1 mouse cellular context compared by ENCODE assay signal in the genomic region with DNA sequence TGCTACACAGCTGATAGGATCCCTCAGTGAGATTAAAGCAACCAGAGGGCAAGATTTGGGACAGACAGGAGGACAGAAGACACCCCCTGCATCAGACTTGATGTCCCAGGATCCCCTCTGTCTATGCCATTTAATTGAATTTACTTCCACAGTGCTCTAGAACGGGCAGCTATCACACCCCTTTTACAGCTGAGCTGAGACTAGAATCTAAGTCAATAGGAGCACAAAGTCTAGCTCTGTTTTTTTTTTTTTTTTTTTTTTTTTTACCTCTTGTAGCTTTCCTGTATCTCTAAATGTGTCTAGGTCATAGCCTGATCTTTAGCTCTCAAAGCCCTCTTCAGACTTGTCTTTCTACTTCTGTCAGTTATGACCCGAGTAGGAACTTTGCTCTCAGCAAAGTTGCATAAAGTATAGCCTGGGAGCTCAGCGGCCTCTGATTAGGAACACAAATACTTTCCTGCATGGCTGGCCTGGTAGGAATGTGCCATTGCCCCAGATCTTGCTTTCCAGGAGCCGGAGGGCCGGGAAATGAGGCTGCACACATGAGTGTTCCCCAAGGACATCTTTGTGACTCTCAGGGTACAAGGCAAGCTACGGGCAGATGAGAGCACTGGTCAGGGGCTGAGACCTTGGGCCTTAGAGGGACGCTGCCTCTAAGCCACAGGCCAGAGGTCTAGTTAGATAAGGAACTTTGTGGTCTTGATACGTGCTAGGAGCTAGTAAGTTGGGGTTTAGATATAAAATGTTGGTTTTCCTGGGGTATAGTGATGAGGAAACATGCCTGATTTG.
TF ChIP-seq lines count a peak whose summit lies in the region.

No protein-coding gene starts in this region.

TF ChIP-seq in CH12.LX, 34 proteins besides CTCF, POLR2A, EP300 and RAD21:
- TF ChIP-seq CHD1 (IDR thresholded peaks at IDR 0.05; ENCODE audit: low read depth, low read length): peak; percentile 59; the same call in 1 of the 2 replicates
- TF ChIP-seq CHD2 (IDR thresholded peaks at IDR 0.05; ENCODE audit: low read length): no peak; the same call in 1 of the 2 replicates
- TF ChIP-seq SIN3A (IDR thresholded peaks at IDR 0.05; ENCODE audit: low read length): peak; percentile 71
- TF ChIP-seq ZNF384 (IDR thresholded peaks at IDR 0.05; ENCODE audit: low read depth, low read length): peak; percentile 83
- peak; percentile 63 for TF ChIP-seq MXI1 (IDR thresholded peaks at IDR 0.05; ENCODE audit: low read depth, low read length)
